Mouse (Mus musculus) layer of hippocampus, adult 11-12 months (tissue): ENCODE measurements around the gene Hk2.
"Not testable (repeated sequence)": the region's sequence is repeated elsewhere in the genome, so short reads cannot be mapped to it uniquely, and the experiment has no call there.

ENCODE experiments used
- DNase-seq: peaks from one replicate; pipeline ENCODE4 v3.0.0; 2022; ENCODE audit warnings: low spot score

Hk2 gene

GRCm38 (mm10) chr6:82684136-82684535, 90.1 kb downstream of the Hk2 start:
- DNase-seq: no peak

DNA sequence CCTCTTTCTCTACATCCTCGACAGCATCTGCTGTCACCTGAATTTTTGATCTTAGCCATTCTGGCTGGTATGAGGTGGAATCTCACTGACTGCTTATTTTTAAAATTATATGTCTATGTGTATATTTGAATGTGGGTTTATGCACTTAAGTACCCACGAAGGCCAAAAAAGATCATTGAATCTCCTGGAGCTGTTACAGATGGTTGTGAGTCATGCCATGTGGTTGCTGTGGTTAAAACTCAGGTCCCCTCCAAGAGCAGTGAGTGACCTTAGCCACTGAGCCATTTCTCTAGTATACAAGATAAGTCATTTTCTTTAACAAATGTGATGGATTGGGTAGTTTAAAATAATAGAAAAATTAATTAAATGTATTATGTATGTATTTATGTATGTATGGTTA, 95.0 kb downstream of the Hk2 start:
- not testable (repeated sequence) for DNase-seq

DNA sequence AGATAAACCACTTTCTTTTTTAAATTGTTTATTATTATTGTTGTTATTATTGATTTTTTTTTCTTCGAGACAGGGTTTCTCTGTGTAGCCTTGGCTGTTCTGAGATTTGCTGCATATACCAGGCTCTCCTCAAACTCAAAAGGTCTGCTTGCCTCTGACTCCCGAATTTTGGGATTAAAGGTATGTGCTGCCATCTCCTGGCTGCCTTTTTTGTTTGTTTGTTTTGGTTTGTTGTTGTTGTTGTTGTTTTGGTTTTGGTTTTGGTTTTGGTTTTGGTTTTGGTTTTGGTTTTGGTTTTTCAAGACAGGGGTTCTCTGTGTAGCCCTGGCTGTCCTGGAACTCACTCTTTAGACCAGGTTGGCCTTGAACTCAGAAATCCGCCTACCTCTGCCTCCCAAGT, 96.6 kb downstream of the Hk2 start:
- not testable (repeated sequence) for DNase-seq
